Mouse (Mus musculus): ENCODE data around the gene Setdb1. TPM values are rescaled to one million over a fixed set of nuclear protein-coding genes. Genes with fewer than 3 reads are reported as not detected.
"Not testable (repeated sequence)": the region's sequence is repeated elsewhere in the genome, so short reads cannot be mapped to it uniquely, and the experiment has no call there.

Gene Setdb1
- polyA plus RNA-seq (2014; fragmentation: Nextera tagmentation; extraction: Ambion mirVana): 42.2 and 48.9 TPM in 2 replicates

- ATAC-seq: peak; percentile 98
Observed at GRCm38 (mm10) chr3:95356701-95357449, at the start of gene Setdb1. Gene Setdb1, minus strand, starts transcription at chr3:95357202.

GRCm38 (mm10) chr3:95402741-95403140, 45.7 kb upstream of the Setdb1 start, which contains the start of gene 4930558C23Rik:
Gene 4930558C23Rik, minus strand, starts transcription at chr3:95402841.
- DNase-seq (ENCODE audit: low spot score) (no peak), ATAC-seq (no peak)
- 92% methylated on average over 3 of the region's 3 CpGs for WGBS
- H3K4me1 ChIP-seq (ENCODE audit: control insufficient read depth, insufficient read depth, low read length): no peaks in the 10 kb centered on the region
- no peak within 1 kb of the TSS for H3K27ac ChIP-seq (ENCODE audit: low read depth, low read length)
- no peak within 1 kb of the TSS for H3K4me3 ChIP-seq (ENCODE audit: low read depth, low read length)
- no peak within 1 kb of the TSS for H3K9ac ChIP-seq (ENCODE audit: low read length)
- H3K36me3 ChIP-seq (ENCODE audit: control insufficient read depth, insufficient read depth, low read length): no peaks in the 10 kb centered on the region
- no peaks in the 10 kb centered on the region for H3K27me3 ChIP-seq (replicated peaks; ENCODE audit: control insufficient read depth, insufficient read depth, low read length)
- no peak within 1 kb of the TSS for H3K4me2 ChIP-seq (ENCODE audit: low read length)
- H3K9me3 ChIP-seq (replicated peaks; ENCODE audit: control insufficient read depth, low read length): no peaks in the 10 kb centered on the region

More at GRCm38 (mm10) chr3:95356701-95357449, at the start of gene Setdb1:
- not testable (repeated sequence) for H3K27ac ChIP-seq (ENCODE audit: low read depth, low read length); H3K9me3 ChIP-seq (replicated peaks; ENCODE audit: control insufficient read depth, low read length); H3K4me1 ChIP-seq (ENCODE audit: control insufficient read depth, insufficient read depth, low read length); H3K27me3 ChIP-seq (replicated peaks; ENCODE audit: control insufficient read depth, insufficient read depth, low read length)
- Histone ChIP-seq H3K4me2 (ENCODE audit: low read length) (peak within 1 kb of the TSS; percentile 48), H3K36me3 (ENCODE audit: control insufficient read depth, insufficient read depth, low read length) (peaks cover 19% of the 10 kb centered on the region), H3K4me3 (ENCODE audit: low read depth, low read length) (peak within 1 kb of the TSS; percentile 43), H3K9ac (ENCODE audit: low read length) (peak within 1 kb of the TSS; percentile 58; the same call in 1 of the 2 replicates)
- DNase-seq (ENCODE audit: low spot score): peak; percentile 98
- WGBS: under 1% methylated on average over 26 of the region's 57 CpGs

- 93% methylated on average over 4 of the region's 4 CpGs for WGBS
- no peak overlapping the region for H3K4me2 ChIP-seq (ENCODE audit: low read length)
- no peaks in the 10 kb centered on the region for H3K9me3 ChIP-seq (replicated peaks; ENCODE audit: control insufficient read depth, low read length)
- H3K36me3 ChIP-seq (ENCODE audit: control insufficient read depth, insufficient read depth, low read length): no peaks in the 10 kb centered on the region
- no peak overlapping the region for H3K27ac ChIP-seq (ENCODE audit: low read depth, low read length)
- DNase-seq (ENCODE audit: low spot score) (no peak), ATAC-seq (no peak)
- H3K27me3 ChIP-seq (replicated peaks; ENCODE audit: control insufficient read depth, insufficient read depth, low read length): no peaks in the 10 kb centered on the region
- H3K9ac ChIP-seq (ENCODE audit: low read length): no peak overlapping the region
- no peaks in the 10 kb centered on the region for H3K4me1 ChIP-seq (ENCODE audit: control insufficient read depth, insufficient read depth, low read length)
- H3K4me3 ChIP-seq (ENCODE audit: low read depth, low read length): no peak overlapping the region
Observed at GRCm38 (mm10) chr3:95394385-95394784, 37.4 kb upstream of the Setdb1 start.

- no peak for DNase-seq (ENCODE audit: low spot score)
- no peaks in the 10 kb centered on the region for H3K9me3 ChIP-seq (replicated peaks; ENCODE audit: control insufficient read depth, low read length)
- no peak overlapping the region for H3K4me2 ChIP-seq (ENCODE audit: low read length)
- no peaks in the 10 kb centered on the region for H3K36me3 ChIP-seq (ENCODE audit: control insufficient read depth, insufficient read depth, low read length)
- ATAC-seq: no peak
- H3K9ac ChIP-seq (ENCODE audit: low read length): no peak overlapping the region
- no peak overlapping the region for H3K4me3 ChIP-seq (ENCODE audit: low read depth, low read length)
- H3K27me3 ChIP-seq (replicated peaks; ENCODE audit: control insufficient read depth, insufficient read depth, low read length): no peaks in the 10 kb centered on the region
- H3K4me1 ChIP-seq (ENCODE audit: control insufficient read depth, insufficient read depth, low read length): no peaks in the 10 kb centered on the region
- 92% methylated on average over 5 of the region's 5 CpGs for WGBS
- no peak overlapping the region for H3K27ac ChIP-seq (ENCODE audit: low read depth, low read length)
Observed at GRCm38 (mm10) chr3:95385401-95386075, 28.5 kb upstream of the Setdb1 start.

- DNase-seq (ENCODE audit: low spot score) (no peak), ATAC-seq (no peak)
- 94% methylated on average over 9 of the region's 10 CpGs for WGBS
- Histone ChIP-seq H3K27me3 (replicated peaks; ENCODE audit: control insufficient read depth, insufficient read depth, low read length) (no peaks in the 10 kb centered on the region), H3K4me2 (ENCODE audit: low read length) (no peak overlapping the region), H3K27ac (ENCODE audit: low read depth, low read length) (no peak overlapping the region), H3K9ac (ENCODE audit: low read length) (no peak overlapping the region), H3K36me3 (ENCODE audit: control insufficient read depth, insufficient read depth, low read length) (no peaks in the 10 kb centered on the region), H3K4me1 (ENCODE audit: control insufficient read depth, insufficient read depth, low read length) (no peaks in the 10 kb centered on the region), H3K9me3 (replicated peaks; ENCODE audit: control insufficient read depth, low read length) (peaks cover 10% of the 10 kb centered on the region; the same call in 1 of the 2 replicates), H3K4me3 (ENCODE audit: low read depth, low read length) (no peak overlapping the region)
Observed at GRCm38 (mm10) chr3:95373208-95373607, 16.2 kb upstream of the Setdb1 start.

GRCm38 (mm10) chr3:95370101-95370500, 13.1 kb upstream of the Setdb1 start:
- Histone ChIP-seq H3K9me3 (replicated peaks; ENCODE audit: control insufficient read depth, low read length) (no peaks in the 10 kb centered on the region), H3K4me3 (ENCODE audit: low read depth, low read length) (no peak overlapping the region), H3K27ac (ENCODE audit: low read depth, low read length) (no peak overlapping the region), H3K27me3 (replicated peaks; ENCODE audit: control insufficient read depth, insufficient read depth, low read length) (no peaks in the 10 kb centered on the region), H3K4me1 (ENCODE audit: control insufficient read depth, insufficient read depth, low read length) (no peaks in the 10 kb centered on the region), H3K4me2 (ENCODE audit: low read length) (no peak overlapping the region), H3K36me3 (ENCODE audit: control insufficient read depth, insufficient read depth, low read length) (no peaks in the 10 kb centered on the region), H3K9ac (ENCODE audit: low read length) (no peak overlapping the region)
- no peak for DNase-seq (ENCODE audit: low spot score)
- no peak for ATAC-seq

GRCm38 (mm10) chr3:95360276-95360675, 3.3 kb upstream of the Setdb1 start:
- not testable (repeated sequence) for H3K27ac ChIP-seq (ENCODE audit: low read depth, low read length); H3K9ac ChIP-seq (ENCODE audit: low read length); H3K27me3 ChIP-seq (replicated peaks; ENCODE audit: control insufficient read depth, insufficient read depth, low read length); ATAC-seq; H3K9me3 ChIP-seq (replicated peaks; ENCODE audit: control insufficient read depth, low read length); H3K4me1 ChIP-seq (ENCODE audit: control insufficient read depth, insufficient read depth, low read length); H3K4me2 ChIP-seq (ENCODE audit: low read length); DNase-seq (ENCODE audit: low spot score); H3K36me3 ChIP-seq (ENCODE audit: control insufficient read depth, insufficient read depth, low read length); H3K4me3 ChIP-seq (ENCODE audit: low read depth, low read length)
- 82% methylated on average over 3 of the region's 3 CpGs for WGBS

GRCm38 (mm10) chr3:95357746-95358145, 744 bp upstream of the Setdb1 start:
- Histone ChIP-seq H3K9ac (ENCODE audit: low read length) (no peak overlapping the region), H3K36me3 (ENCODE audit: control insufficient read depth, insufficient read depth, low read length) (peaks cover 12% of the 10 kb centered on the region), H3K27me3 (replicated peaks; ENCODE audit: control insufficient read depth, insufficient read depth, low read length) (no peaks in the 10 kb centered on the region), H3K4me1 (ENCODE audit: control insufficient read depth, insufficient read depth, low read length) (peaks cover 3% of the 10 kb centered on the region; the same call in 1 of the 2 replicates), H3K4me3 (ENCODE audit: low read depth, low read length) (no peak overlapping the region), H3K27ac (ENCODE audit: low read depth, low read length) (no peak overlapping the region), H3K9me3 (replicated peaks; ENCODE audit: control insufficient read depth, low read length) (no peaks in the 10 kb centered on the region), H3K4me2 (ENCODE audit: low read length) (no peak overlapping the region)
- DNase-seq (ENCODE audit: low spot score) (no peak), ATAC-seq (no peak)
- WGBS: 96% methylated on average over 2 of the region's 2 CpGs
